Mouse (Mus musculus) stomach, embryonic 15.5 days (tissue): ENCODE measurements around the gene Mfap3. TPM values are rescaled to one million over a fixed set of nuclear protein-coding genes. Genes with fewer than 3 reads are reported as not detected.

Experiments
- ATAC-seq: fragments of 200-750 bp; cut with Nextera tagmentation; 2 replicates; pipeline ENCODE4 v1.8.0; 2017; ENCODE audit warnings: low read depth, moderate number of reproducible peaks, moderate TSS enrichment; ENCODE audit not compliant: insufficient read depth, low FRiP score
- H3K27ac ChIP-seq: fragments of 300-500 bp; sonication (generic); 2 replicates; pipeline ENCODE4 v1.5.1; 2015; ENCODE audit warnings: mild to moderate bottlenecking, inconsistent platforms
- H3K27me3 ChIP-seq: fragments of 300-500 bp; sonication (generic); replicated peaks from 2 replicates; pipeline ENCODE4 v1.6.1; 2015; ENCODE audit warnings: inconsistent platforms
- H3K36me3 ChIP-seq: fragments of 300-500 bp; sonication (generic); 2 replicates; pipeline ENCODE4 v1.6.1; 2015; ENCODE audit warnings: inconsistent platforms
- H3K4me1 ChIP-seq: fragments of 300-500 bp; sonication (generic); 2 replicates; pipeline ENCODE4 v1.6.1; 2015; ENCODE audit warnings: inconsistent platforms
- H3K4me2 ChIP-seq: fragments of 300-500 bp; sonication (generic); 2 replicates; pipeline ENCODE4 v1.6.1; 2015; ENCODE audit warnings: mild to moderate bottlenecking, inconsistent platforms
- H3K4me3 ChIP-seq: fragments of 300-500 bp; sonication (generic); replicated peaks from 2 replicates; pipeline ENCODE4 v1.5.1; 2015; ENCODE audit warnings: inconsistent platforms
- H3K9ac ChIP-seq: fragments of 300-500 bp; sonication (generic); 2 replicates; pipeline ENCODE4 v1.6.1; 2015; ENCODE audit warnings: inconsistent platforms
- H3K9me3 ChIP-seq: fragments of 300-500 bp; sonication (generic); 2 replicates; pipeline ENCODE4 v1.6.1; 2016; ENCODE audit warnings: inconsistent platforms
- WGBS: fragments of 180-500 bp; shearing (Covaris S2); methylation state at CpG from one replicate; pipeline ENCODE4 v1.1.7; 2015; 5-methylcytosine and 5-hydroxymethylcytosine counted together
- polyA plus RNA-seq: library from polyadenylated mRNA; unstranded; fragments of >200 nt; fragmentation: Nextera tagmentation; extraction: Ambion mirVana; gene quantifications from 2 replicates; pipeline ENCODE4 v1.2.1, GENCODE M21; 2015

Mfap3 gene
- polyA plus RNA-seq, result 37.6 and 42.7 TPM in 2 replicates

DNA sequence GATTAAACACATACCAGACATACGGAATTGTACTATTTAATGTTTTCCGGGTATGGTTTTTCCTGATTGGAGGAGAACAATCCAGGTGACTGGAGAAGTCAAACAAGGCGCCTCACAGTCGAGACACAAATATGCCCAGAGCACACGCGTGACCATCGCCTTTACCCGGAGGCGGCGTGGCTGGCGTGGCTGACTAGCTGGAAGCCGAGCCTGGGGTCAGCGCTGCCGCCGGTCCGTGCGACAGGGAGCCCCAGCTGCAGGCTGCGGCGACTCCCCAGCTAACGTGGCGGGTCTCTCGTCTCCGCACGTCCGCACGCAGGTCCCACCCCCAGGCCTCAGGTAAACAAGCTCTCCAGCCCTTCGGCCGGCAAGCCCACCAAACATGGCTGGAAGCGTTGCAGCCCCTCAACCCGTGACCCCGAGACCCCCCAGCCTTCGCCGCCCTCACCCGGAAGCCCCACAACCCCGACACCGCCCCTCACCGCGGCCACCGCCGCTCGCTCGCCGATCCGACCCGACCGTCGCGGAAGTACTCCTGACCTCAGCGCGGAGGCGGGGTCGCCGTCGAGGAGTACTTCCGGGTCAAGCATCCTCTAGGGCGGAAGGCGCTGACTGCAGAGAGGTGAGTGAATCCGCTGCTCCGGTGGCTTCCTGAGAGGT is at the start of gene Mfap3, which contains the start of gene Fam114a2:
Gene Mfap3, plus strand, starts transcription at position 574 of the 660 bp plus-strand sequence.
Gene Fam114a2, minus strand, starts transcription at position 527 of the 660 bp plus-strand sequence.
- ATAC-seq, result peak; percentile 94
- Histone ChIP-seq H3K4me2 (peak within 1 kb of the TSS; percentile 56), H3K27me3 (no peaks in the 10 kb centered on the region), H3K4me1 (no peaks in the 10 kb centered on the region), H3K9me3 (no peaks in the 10 kb centered on the region), H3K27ac (peak within 1 kb of the TSS; percentile 82), H3K9ac (peak within 1 kb of the TSS; percentile 86), H3K4me3 (peak within 1 kb of the TSS; percentile 95), H3K36me3 (0 out of 2 replicates have a peak, but pooled peaks cover 2% of the 10 kb centered on the region)
- WGBS, result under 1% methylated on average over 59 of the region's 59 CpGs

DNA sequence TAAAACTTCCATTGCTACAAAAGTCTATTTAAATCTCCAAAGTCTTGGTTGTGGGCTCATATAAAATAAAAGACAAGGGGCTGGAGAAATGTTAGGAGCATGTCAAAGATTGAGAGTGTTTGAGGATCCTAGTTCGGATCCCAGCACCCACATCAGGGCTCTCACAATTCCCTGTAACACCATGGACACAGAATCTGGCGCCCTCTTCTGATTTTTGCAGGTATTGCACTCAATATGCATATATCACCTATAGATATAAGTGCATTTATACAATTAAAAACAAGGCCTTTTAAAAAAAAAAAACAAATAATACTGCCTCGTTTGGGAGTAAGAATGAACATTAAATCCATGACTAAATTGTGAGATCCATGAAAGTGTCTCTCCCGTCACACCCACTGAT is 49.8 kb upstream of the Mfap3 start:
- 67% methylated on average over 4 of the region's 4 CpGs for WGBS

DNA sequence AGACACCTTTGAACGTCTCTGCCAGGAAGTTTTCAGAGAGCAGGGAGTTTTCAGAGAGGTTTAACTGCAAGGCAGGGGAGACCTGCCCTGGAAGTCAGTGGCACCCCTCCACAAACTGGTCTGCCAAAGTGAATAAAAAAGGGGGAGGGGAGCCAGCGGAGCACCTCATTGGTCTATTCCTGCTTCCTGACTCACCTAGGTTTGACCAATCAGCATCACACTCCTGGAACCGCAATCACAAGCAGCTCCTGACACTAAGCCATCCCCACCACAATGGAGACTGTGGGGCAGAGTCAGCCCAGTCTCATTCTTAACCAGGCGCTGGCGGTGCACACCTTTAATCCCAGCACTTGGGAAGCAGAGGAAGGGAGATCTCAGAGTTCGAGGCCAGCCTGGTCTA is 48.4 kb upstream of the Mfap3 start:
- H3K9ac ChIP-seq, result no peak overlapping the region
- H3K9me3 ChIP-seq, result no peaks in the 10 kb centered on the region
- ATAC-seq, result no peak
- no peak overlapping the region for H3K27ac ChIP-seq
- H3K36me3 ChIP-seq, result no peaks in the 10 kb centered on the region
- no peak overlapping the region for H3K4me2 ChIP-seq
- H3K27me3 ChIP-seq, result no peaks in the 10 kb centered on the region
- WGBS, result 44% methylated on average over 6 of the region's 6 CpGs
- H3K4me1 ChIP-seq, result no peaks in the 10 kb centered on the region
- no peak overlapping the region for H3K4me3 ChIP-seq

More for the DNA sequence above, 49.8 kb upstream of the Mfap3 start:
- H3K4me2 ChIP-seq, result no peak overlapping the region
- H3K36me3 ChIP-seq, result no peaks in the 10 kb centered on the region
- no peak overlapping the region for H3K27ac ChIP-seq
- no peaks in the 10 kb centered on the region for H3K4me1 ChIP-seq
- H3K4me3 ChIP-seq, result no peak overlapping the region
- no peaks in the 10 kb centered on the region for H3K27me3 ChIP-seq
- no peak for ATAC-seq
- no peak overlapping the region for H3K9ac ChIP-seq
- H3K9me3 ChIP-seq, result no peaks in the 10 kb centered on the region

DNA sequence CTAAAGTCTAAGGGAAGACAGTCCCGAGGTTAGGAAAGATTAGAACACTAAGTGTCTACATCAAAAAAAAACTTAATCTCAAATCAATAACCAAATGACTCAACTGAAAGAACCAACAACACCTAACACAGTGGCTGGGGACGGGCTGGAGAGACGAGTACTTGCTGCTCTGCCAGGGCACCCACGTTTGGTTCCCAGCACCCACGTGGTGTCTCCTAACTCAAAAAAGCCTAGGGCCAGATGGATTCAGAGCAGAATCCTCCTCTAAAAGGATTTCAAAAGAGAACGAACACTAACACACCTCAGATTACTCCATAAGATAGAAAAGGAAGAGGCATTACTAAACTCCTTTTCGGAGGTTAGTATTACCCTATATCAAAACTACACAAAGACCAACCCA is 47.5 kb upstream of the Mfap3 start:
- Histone ChIP-seq H3K27ac (no peak overlapping the region), H3K27me3 (no peaks in the 10 kb centered on the region), H3K4me2 (no peak overlapping the region), H3K9ac (no peak overlapping the region), H3K36me3 (no peaks in the 10 kb centered on the region), H3K4me1 (no peaks in the 10 kb centered on the region), H3K4me3 (no peak overlapping the region), H3K9me3 (no peaks in the 10 kb centered on the region)
- no peak for ATAC-seq
- WGBS, result 79% methylated on average over 7 of the region's 7 CpGs

DNA sequence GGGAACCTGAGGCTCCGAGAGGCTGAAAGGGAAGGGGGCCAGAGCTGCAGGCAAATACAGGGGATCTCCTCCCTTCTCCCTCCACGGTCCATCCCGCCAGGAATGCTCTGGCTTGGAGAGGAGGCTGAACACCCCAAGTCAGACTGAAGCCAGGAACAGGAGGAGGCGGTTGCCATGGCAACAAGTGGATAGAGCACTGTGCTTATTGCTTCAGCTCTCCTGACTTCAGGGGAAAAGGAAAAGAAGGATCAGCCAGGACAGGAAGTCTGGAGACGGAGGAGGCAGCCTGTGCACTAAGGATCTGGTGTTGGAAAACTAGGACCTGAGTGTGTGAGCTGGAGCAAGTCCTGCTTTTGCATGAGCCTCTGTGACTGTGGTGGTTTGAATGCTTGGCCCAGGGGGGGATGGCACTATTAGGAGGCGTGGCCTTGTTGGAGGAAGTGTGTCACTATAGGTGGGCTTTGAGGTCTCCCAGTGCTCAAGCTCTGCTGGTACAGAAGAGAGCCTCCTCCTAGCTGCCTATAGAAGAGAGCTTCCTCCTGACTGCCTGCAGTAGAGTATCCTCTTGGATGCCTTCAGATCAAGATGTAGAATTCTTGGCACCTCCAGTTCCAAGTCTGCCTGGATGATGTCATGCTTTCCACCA is 44.0 kb upstream of the Mfap3 start:
- Histone ChIP-seq H3K9ac (no peak overlapping the region), H3K4me3 (no peak overlapping the region), H3K9me3 (no peaks in the 10 kb centered on the region), H3K36me3 (no peaks in the 10 kb centered on the region), H3K27me3 (no peaks in the 10 kb centered on the region), H3K4me2 (no peak overlapping the region), H3K4me1 (no peaks in the 10 kb centered on the region), H3K27ac (no peak overlapping the region)
- 73% methylated on average over 6 of the region's 6 CpGs for WGBS
- no peak for ATAC-seq

DNA sequence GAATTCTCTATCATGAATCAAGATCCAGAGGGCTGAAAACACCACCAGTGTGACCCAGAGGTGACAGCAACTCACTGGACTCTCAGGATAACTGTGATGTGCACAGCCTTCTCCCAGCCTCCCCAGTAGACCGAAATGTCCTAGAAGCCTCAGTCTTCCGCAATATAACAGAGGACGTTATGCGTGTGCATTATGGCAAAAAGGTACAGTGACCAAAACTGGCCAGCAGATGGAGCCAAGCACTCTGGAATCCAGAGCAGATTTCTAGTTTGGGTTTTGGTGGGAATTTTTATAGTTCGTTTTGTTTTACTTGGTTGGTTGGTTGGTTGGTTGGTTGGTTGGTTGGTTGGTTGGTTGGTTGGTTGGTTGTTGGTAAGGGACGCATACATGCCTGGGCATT is 43.3 kb upstream of the Mfap3 start:
- 40% methylated on average over 6 of the region's 6 CpGs for WGBS
- Histone ChIP-seq H3K9me3 (no peaks in the 10 kb centered on the region), H3K36me3 (peaks cover 5% of the 10 kb centered on the region; the same call in 1 of the 2 replicates), H3K4me1 (no peaks in the 10 kb centered on the region), H3K4me3 (no peak overlapping the region), H3K4me2 (no peak overlapping the region), H3K9ac (no peak overlapping the region), H3K27me3 (no peaks in the 10 kb centered on the region), H3K27ac (no peak overlapping the region)
- ATAC-seq, result no peak

DNA sequence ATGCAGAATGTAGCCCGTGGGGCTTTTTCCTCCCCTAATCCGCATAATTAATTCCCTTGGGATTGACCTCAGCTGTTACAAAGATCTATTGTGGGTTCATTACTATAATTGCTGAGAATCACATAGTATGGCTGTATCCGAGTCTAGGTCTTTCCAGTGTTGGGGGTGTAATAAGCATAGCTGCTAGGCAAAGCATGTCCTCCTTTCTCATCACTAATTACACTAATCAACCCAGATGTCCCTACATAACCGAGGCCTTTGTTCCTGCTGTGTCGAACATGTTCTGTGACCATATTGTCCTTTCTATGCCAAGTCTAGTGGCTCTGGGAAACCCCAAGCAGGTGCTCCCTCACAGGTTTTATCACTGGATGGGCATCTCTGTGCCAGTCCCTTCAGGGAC is 40.4 kb upstream of the Mfap3 start:
- no peaks in the 10 kb centered on the region for H3K4me1 ChIP-seq
- no peaks in the 10 kb centered on the region for H3K27me3 ChIP-seq
- WGBS, result 93% methylated on average over 5 of the region's 5 CpGs
- H3K4me3 ChIP-seq, result no peak overlapping the region
- no peaks in the 10 kb centered on the region for H3K9me3 ChIP-seq
- peaks cover 26% of the 10 kb centered on the region for H3K36me3 ChIP-seq
- no peak for ATAC-seq
- no peak overlapping the region for H3K27ac ChIP-seq
- no peak overlapping the region for H3K9ac ChIP-seq
- no peak overlapping the region for H3K4me2 ChIP-seq

DNA sequence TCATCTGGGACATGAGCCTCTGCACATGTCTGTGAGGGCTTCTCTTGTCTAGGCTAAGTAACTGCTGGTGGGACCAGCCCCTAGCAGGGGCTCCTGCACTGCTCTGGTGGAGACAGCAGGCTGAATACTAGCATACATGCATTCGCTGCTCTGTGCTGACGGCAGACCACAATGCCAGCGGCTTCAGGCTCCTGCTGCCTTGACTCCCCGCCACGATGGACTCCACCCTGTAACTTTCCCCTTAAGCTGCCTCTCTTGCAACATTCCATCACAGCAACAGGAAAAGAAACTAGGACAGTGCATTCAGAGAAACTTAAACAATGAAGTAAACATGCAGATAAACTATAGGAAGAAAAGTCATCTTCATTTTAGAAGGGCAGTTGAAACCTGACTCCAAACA is 30.0 kb upstream of the Mfap3 start:
- H3K27ac ChIP-seq, result no peak overlapping the region
- WGBS, result 68% methylated on average over 5 of the region's 5 CpGs
- H3K4me3 ChIP-seq, result no peak overlapping the region
- no peak for ATAC-seq
- no peaks in the 10 kb centered on the region for H3K4me1 ChIP-seq
- H3K27me3 ChIP-seq, result no peaks in the 10 kb centered on the region
- no peak overlapping the region for H3K9ac ChIP-seq
- H3K4me2 ChIP-seq, result no peak overlapping the region
- no peaks in the 10 kb centered on the region for H3K9me3 ChIP-seq
- peaks cover 42% of the 10 kb centered on the region for H3K36me3 ChIP-seq

DNA sequence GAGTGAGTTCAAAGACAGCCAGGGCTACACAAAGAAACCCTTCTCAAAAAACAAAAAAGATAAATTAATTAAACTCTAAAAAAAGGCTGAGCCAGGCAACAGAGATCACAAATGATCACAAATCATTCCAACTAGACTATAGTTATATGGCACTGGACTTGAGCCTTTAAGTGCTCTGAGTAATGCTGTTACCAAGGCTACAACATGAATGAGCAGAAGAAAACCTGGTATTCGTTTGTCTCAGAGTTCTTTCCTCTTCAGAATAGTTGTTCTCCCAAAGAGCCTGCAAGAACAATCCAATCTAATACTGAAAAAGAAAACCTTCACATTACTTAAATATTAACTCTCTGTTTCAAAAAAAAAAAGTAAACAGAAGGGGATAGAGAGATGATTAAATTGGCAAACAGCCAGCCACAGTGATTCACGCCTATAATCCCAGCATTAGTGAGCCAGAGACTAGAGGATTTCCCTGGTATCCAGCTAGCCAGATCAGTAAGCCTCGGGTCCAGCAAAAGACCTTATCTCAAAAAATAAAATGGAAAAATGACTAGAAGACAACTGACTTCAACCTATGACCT is 21.9 kb upstream of the Mfap3 start:
- no peaks in the 10 kb centered on the region for H3K4me1 ChIP-seq
- no peak overlapping the region for H3K27ac ChIP-seq
- H3K4me2 ChIP-seq, result no peak overlapping the region
- no peak overlapping the region for H3K9ac ChIP-seq
- H3K9me3 ChIP-seq, result no peaks in the 10 kb centered on the region
- ATAC-seq, result no peak
- no peak overlapping the region for H3K4me3 ChIP-seq
- H3K27me3 ChIP-seq, result no peaks in the 10 kb centered on the region
- 36% methylated on average over 3 of the region's 3 CpGs for WGBS
- H3K36me3 ChIP-seq, result peaks cover 24% of the 10 kb centered on the region

DNA sequence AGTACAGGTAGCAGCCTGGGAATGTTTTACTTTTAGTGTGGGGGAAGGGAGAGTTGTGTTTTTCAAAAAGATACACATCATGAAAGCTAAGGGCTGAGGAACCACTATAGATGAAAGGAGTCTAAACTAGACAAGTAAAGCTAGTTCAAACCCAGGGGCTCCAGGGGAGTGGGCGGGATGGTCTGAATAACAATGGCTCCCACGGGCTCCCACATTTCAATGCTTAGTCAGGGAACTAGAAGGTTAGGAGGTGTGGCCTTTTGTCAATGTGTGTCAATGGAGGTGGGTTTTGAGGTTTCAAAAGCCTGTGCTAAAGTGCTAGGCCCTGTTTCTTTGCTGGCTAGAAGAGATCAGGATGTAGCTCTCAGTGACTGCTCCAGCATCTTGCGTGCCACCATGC is 20.8 kb upstream of the Mfap3 start:
- Histone ChIP-seq H3K36me3 (peaks cover 25% of the 10 kb centered on the region), H3K4me1 (no peaks in the 10 kb centered on the region), H3K9me3 (no peaks in the 10 kb centered on the region), H3K4me2 (no peak overlapping the region), H3K4me3 (no peak overlapping the region), H3K27me3 (no peaks in the 10 kb centered on the region), H3K27ac (no peak overlapping the region), H3K9ac (no peak overlapping the region)
- no peak for ATAC-seq
- 71% methylated on average over 3 of the region's 3 CpGs for WGBS

DNA sequence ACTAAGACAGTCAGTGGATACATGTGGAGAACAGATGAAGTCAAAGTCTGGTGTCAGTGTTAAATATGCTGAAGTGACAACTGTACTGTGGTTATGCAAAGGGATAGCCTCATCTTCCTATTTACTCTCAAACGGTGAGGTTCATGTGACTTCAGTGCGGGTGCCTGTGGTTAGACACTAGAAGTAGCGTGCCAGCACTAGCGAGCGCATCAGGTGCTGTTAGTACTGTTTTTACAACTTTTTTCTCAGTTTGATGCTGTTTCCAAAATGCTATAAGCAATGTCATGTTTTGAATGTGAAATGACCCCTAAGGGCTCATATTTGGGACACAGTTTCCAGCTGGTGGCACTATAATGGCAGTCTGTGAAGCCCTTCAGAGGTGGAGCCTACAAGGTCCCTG is 20.2 kb upstream of the Mfap3 start:
- no peak overlapping the region for H3K4me2 ChIP-seq
- H3K9me3 ChIP-seq, result no peaks in the 10 kb centered on the region
- H3K9ac ChIP-seq, result no peak overlapping the region
- 94% methylated on average over 5 of the region's 5 CpGs for WGBS
- H3K4me3 ChIP-seq, result no peak overlapping the region
- no peak overlapping the region for H3K27ac ChIP-seq
- no peak for ATAC-seq
- H3K36me3 ChIP-seq, result peaks cover 26% of the 10 kb centered on the region; the same call in 1 of the 2 replicates
- no peaks in the 10 kb centered on the region for H3K27me3 ChIP-seq
- no peaks in the 10 kb centered on the region for H3K4me1 ChIP-seq

DNA sequence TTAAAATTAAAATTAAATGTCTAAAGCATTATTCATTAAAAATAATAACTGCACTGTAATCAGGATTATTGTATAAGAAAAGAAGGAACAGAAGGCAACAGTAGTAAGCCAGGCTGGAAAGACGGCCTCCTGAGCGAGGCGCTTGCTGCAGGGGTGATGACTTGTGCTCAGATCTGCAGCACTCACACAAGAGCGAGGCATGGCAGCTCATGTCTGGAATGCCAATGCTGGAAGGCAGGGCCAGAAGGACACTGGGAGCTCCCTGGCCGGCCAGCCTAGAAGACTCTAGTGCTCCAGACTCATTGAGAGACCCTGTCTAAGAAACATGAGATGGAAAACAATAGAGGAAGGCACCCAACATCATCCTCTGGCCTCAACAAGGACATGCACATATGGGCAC is 15.3 kb upstream of the Mfap3 start:
- no peak overlapping the region for H3K4me3 ChIP-seq
- H3K4me2 ChIP-seq, result no peak overlapping the region
- H3K9ac ChIP-seq, result no peak overlapping the region
- WGBS, result 94% methylated on average over 5 of the region's 5 CpGs
- H3K27me3 ChIP-seq, result no peaks in the 10 kb centered on the region
- no peaks in the 10 kb centered on the region for H3K4me1 ChIP-seq
- ATAC-seq, result no peak
- no peaks in the 10 kb centered on the region for H3K9me3 ChIP-seq
- H3K36me3 ChIP-seq, result peaks cover 49% of the 10 kb centered on the region
- no peak overlapping the region for H3K27ac ChIP-seq
